Mouse (Mus musculus) telencephalon, adult 2 months (tissue): ENCODE data around the gene Tha1.

Experiments
- DNase-seq: peaks from one replicate; pipeline ENCODE4 v3.0.0-alpha.2; 2011; ENCODE audit warnings: low read depth, low spot score

Tha1 gene

DNA sequence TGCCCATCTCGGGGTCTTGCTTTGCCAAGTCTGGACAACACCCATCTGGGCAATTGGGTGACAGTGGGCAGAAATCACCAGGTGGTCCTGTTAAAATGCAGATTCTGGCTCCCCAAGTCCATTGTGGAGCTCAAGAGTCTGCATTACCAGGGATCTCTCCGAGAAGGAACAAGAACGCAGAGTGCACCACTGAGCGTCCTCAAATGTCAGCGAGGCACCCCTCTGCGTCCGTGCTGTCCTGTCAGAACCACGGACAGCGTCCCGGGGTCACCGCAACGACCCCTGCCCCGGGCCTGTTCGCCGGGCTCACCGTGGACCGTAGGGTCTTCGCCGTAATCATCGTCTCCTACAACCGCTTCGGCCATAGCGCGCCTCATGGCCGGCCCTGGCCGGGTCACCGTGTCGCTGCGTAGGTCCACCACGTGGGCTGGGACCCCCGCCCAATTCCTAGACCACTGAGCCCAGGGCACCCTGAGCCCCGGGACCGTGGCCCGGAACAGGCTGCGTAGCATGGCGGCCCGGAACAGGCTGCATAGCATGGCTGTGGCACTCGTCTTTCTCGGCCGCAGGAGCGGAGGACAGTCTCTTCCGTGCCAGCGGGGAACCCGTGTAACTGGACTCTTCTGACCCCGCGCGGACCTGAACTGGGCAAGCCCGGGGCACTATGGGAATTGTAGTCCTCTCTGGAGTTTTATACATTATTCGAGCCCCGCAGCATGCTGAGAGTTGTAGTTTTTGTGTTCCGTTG lies at the start of gene Tha1:
Gene Tha1 (minus strand): TSS at position 621 of the 748 bp plus-strand sequence.
- peak; percentile 61 for DNase-seq

DNA sequence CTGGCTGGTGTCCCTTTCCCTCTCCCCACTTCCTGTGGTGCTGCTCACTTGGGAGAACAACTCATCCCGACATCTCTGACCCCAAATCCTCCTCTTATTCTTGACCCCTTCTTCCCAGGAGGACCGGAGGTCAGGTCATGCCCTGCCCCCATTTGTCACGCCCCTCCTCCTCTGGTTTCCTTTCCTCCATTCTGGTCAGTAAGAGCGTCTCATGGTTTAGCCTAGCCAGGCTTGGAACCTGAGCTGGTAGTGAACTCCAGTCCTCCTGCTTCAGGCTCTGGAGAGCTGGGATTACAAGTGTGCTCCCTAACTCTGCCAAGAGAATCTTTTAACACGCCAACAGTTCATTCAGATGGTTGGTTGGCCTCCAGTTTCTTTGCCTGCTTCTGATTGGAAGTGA lies 45.9 kb upstream of the Tha1 start:
- DNase-seq: no peak

DNA sequence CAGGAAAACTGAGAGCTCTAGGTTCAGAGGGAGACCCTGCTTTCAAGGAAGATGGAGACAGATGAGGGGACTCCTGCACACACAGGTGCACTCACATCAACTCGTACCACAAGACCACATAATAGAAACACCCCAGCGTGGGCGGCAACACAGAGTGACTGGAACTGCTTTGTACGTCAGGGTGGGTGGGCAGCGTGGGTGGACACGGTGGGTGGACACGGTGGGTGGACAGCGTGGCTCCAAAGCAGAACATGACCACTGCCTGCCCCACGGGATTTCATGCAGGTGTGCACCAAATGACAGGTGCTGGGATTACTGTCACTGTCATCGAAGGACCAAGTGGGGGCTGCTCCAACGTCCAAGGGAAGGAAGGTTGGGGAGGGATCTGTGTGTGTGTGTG lies 45.3 kb upstream of the Tha1 start:
- DNase-seq: no peak

DNA sequence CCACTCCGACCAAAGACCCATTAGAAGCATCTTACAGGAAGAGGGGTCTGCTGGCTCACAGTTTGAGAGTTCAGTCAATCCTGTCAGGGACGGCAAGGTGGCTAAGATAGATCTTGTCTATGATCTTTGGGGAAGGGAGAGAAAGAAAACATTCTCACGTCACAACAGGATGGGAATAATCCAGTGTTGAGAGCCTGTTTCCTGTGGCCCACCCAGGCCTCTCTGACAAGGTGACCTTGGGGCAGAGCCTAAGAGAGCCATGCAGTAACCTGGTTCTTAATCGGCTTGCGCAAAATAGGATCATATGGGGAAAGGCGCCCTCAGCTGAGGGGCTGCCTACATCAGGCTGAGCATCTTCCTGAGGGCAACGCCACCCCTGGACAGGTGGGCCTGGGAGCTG lies 42.6 kb upstream of the Tha1 start:
- no peak for DNase-seq

DNA sequence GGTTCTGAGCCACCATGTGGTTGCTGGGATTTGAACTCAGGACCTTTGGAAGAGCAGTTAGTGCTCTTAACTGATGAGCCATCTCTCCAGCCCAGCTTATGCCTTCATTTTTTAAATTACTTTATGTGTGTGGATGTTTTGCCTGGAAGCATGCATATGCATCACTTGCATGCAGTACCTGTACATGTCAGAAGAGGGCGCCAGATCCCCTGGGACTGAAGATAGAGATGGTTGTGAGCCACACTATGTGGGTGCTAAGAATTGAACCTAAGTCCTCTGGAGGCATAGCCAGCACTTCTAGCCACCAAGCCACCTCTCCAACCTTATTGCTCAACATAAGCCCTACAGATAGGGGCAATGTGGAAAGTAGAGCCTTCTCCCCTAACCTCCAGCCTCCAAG lies 42.1 kb upstream of the Tha1 start:
- no peak for DNase-seq

DNA sequence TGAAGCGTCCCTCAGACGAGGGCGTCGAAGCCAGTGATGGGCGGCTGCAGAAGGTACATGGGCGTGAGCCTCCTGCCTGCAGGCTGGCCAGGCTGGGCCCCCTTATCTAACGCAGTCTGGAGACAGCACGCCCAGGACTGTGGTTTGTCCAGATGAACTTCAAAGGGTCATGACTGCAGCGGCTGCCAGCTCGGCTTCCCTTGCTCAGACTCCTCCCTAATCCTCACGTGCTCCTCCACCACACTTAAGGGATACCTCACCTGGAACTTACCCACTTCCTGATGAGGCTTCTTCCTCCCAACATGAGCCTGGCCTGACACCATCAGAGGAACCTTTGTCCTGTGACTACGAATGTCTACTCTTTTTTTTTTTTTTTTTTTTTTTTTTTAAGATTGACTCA lies 41.2 kb upstream of the Tha1 start:
- no peak for DNase-seq

DNA sequence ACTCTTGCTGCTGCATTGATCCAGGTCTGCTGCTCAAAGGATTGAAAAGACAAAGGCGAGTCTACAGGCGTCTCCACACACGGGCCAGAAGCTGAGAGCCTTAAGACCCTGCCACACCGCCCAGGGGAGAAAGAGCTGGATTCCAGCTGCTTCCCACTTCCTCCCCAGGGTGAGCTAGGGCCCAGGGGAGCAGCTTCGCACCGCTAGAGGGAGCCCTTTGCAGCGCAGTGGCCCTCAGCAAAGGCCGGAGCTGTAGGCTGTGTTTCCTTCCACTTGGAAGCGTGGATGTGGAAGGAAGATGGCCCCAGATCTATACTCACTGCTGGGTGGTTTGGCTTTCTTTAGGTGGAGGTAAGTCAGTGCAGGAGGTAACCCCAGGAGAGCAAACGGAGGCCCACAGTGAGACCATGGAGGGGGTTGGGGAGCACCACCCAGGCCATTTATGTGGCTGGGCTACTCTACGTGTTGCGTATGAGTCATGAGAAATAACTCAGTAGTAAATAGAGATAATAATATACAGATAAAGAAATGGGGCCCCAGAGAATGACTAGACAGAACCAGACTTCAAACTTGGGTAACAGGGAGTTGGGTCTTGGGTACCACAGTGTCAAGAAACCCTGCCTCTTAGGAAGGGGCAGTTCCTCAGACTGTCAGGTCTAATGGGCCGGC lies 39.5 kb upstream of the Tha1 start:
- DNase-seq: no peak

DNA sequence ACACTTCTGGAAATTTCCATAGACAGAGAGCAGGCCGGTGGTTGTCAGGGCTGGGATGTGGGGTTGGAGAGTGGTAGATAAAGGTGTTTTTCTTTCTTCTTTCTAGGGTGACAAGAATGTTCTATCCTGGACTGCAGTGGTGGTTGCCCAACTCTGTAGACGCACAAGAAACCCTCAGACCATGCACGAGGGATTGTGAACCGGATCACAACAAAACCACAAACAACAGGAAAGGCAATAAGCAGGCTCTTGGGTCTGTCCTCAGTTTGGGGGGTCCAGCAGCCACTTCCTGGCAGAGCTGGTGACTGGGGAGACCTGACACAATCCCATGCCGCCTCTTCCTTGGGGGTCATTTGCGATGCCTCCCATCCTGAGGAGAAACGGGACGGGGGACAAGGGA lies 36.1 kb upstream of the Tha1 start:
- no peak for DNase-seq

DNA sequence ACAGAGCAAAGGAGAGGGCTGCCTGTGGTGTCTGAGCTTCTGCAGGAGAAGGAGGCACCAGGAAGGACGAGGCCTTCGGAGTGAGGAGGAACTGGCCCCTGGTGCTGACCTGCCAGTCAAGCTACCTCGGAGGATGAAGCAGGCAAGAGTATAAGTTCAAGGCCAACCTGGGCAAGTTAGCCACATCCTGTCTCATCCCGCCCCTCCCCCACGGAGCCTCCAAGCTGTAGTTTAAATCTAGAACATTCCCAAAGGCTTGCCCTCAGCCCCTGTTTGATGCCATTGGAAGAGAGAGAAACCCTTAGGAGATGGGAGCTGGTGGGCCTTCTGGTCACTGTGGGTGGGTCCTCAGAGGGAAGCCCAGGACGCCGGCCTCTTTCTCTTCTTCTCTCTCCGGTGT lies 31.2 kb upstream of the Tha1 start:
- no peak for DNase-seq

DNA sequence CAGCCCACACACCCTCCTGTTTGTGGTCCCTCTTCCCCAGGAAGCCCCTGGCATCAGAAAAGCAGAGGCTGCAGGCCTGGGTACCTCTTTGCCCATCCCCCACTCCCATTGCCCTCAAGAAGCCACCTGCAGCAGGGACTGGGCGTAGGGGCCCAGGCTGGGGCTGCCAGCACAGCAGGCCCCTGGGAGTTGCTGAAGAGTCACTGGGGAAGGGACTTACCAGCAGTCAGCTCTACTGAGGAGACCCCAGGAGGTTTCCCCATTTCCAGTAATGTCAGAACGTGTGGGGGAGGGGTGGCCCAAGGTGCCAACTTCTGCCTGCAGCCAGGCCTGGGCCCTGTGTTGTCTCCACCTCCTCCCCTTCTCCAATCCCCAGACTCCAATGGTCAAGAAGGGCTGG lies 29.0 kb upstream of the Tha1 start:
- no peak for DNase-seq

DNA sequence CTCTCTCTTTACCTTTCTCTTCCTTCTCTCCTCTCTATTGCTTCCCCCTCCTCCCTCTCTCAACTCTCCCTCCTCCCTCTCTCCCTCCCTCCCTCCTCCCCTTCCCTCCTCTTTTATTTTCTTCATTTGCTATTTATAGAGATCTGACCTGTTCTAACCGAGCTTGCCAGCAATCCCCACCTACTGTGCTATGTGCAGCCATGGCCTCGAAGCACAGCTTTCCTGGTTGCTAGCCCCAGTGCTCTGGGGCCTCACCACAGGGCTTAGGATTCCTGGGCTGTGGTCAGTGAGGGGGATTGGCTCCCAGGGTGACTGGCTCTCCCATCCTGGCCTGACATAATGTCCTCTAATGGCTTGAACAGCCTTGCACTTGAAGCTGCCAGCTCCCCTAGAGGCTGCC lies 23.3 kb upstream of the Tha1 start:
- no peak for DNase-seq

DNA sequence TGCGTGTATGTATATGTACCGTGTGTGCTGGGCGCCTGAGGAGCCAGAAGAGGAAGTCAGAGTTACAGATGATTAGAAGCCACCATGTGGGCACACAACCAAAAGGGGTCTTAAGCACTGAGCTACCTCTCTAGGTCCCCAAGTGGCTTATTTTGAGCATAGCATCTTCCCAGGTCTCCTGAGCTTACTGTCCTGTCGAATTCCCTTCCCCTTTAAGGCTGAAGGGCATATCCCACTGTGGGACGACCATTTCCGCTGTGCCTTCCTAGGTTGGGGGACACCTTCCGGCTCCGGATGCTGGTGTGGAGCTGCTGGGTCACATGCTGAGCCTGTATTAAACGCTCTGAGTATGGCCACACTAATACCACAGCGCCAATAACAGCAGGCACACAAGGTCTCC lies 21.4 kb upstream of the Tha1 start:
- DNase-seq: no peak

DNA sequence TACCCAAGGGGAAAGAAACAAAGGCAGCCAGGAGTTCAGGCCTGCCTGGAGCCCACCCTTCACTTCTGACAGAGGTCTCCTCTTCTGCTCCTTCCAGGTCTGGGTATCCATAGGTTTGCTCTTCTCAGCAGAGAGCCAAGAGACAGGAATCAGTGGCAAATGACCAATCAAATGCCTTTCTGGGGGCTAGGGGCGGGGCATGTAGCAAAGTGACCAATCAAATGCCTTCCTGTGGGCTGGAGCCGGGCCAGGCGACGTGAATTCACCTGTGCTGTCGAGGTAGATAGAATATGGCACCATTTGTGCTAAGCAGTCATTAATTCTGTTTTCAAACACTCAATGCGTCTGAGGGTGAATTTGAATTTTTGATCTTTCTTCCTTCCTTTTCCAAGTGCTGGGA lies 18.9 kb upstream of the Tha1 start:
- no peak for DNase-seq

DNA sequence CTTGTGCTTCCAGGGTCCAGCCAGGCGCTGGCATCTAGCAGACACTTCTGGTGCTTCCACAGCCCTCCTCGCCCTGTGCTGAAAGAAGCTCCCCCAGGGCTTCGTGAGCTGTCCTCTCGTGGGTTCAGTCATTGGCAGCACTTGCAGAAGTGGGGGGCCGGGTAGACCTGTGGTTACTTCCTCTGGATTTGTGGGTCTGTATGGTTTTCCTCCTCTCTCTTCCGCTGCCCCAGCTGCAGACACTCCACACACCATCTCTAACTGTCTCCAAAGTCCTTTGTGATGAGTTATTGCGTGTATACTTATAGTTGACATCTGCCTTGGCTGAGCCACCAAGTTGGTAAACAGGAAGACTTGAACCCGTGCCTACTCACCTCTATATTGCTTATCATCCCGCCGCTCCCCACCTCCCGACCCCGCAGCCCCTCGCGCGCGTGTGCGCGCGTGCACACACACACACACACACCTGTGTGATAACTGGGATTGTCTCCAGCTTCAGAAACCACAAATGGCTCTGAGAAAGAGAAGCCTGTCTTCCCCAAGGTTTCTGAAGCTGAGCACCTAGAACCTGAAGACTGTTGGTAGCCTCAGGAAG lies 18.4 kb upstream of the Tha1 start:
- DNase-seq: no peak

DNA sequence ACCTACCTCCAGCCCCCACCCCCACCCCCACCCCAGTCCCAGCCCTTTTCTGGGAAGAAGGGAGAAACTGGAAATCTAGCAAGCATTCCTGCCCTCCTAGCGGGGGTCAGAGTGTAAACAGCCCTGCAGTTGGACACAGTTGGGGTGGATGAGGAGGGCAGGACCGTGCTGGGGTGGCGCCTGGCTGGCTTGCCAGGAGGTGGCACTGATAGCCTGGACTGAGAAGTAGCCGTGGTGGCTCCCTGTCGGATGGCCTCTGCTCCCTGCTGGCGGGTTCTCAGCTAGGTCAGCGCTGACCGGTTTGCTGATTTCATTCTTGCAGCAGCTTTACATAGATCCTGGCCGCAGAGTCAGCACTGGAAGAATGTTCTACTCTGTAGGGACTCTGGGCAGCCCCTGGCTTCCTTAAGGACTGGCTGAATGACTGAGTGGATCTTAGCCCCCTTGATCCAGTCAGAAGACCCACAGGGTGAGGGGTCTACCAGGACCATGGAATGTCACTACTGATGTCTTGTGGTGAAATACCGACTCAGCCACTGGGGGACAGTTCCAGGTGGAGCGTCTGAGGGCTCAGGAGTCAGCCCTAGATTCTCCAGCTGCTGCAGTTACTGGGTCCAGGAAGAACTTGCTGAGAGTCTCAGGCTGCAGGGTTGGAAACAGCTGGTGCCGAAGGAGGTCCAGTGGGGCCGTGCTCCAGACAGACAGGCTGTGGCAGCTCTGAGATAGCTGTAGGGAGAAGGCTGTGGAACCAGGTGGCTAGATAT lies 17.4 kb upstream of the Tha1 start:
- no peak for DNase-seq

DNA sequence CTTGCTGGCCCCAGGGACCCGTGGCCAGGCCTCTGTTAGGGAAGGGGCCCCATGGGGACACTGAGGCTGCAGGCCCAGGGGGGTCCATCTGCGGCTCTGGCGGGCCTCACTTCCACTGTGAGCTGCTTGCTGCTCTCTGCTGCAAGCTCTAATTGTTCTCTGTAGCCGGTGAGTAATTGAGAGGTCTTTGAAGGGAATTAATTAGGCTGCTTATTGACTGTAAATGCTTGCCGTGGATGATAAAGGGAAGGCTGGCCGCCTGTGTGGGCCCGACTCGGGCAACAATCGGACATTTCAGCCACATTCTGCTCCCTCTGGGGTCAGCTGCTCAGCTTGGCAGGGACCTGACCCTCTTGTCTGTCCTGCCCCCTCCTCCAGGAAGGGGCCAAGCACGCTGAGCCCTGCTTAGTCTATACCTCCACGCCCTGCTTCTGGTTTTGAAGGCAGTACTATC lies 16.6 kb upstream of the Tha1 start:
- DNase-seq: no peak

DNA sequence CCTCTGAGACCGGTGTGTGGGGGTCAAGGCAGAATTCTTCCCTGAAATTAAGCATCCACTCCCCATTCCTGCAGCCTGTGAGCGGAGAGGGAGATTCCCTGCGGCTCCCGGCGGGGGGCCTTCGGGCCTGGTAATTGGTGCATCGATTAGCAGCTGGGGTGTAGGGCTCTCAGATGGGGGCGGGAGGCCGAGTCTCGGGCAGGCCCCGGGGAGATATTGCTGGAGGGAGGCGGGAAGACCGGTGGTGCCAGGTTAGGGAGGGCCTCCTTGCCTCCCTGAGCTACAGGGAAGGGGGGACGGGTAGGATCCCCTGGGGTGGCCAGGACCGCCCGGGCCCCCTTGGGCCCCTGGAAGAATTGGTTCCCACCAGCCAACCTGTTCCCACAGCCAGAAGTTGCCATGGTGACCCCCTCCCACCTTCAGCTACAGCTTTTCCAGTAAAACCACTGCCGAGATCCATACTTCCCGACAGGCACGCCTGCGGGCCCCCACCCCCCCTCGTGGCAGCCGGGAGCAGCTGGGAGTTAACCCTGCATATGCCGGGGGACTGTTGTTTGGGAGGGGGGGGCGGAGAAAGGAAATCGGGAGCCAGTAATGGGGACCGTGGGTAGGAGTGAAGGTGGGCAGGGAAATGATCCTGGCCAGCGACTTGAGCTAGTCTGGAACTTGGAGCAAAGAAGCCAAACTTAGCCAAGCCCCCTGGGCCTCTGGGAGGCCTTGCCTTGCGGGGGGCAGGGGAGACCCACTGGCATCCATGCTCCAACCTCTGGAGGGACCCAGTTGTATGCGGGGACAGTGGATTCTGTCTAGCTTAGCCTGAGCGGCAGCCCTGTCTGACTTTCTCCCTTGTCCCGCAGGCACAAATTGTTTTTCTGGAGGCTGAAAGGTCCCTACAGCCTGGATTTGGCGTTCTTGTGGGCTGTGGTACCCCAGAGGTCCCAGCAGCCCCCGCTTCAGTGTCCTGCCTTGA lies 15.9 kb upstream of the Tha1 start:
- no peak for DNase-seq

DNA sequence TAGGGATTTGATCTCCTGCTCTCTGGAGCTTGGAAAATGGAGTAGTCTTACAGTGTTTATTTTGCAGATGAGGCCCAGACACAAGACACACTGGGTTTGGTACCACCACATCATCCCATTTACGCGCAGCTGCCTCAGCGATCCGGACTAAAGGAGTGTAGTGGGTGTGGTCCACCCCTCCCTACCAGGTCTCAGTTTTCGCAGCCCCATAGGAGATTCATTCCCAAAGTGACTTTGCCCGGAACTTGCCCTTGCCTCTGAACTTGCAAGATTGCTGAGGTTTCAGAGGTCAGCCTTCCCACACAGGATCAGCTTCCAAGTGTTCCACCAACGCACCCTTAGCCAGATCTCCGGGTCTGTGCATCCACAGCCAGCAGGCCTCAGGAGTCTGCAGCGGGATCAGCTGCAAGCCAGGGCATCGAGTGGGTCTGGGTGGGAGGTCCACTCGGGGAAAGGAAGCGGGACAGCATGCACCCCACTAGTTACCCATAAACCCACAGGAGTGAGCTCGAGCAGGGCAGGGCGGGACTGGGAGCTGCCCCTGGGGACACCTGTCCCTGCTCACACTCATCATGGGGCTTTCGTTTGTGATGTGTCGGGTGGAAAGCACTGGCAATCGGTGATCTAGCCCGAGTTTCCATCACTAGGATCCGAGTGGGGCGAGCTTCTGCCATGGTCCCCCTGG lies 15.0 kb upstream of the Tha1 start:
- no peak for DNase-seq

DNA sequence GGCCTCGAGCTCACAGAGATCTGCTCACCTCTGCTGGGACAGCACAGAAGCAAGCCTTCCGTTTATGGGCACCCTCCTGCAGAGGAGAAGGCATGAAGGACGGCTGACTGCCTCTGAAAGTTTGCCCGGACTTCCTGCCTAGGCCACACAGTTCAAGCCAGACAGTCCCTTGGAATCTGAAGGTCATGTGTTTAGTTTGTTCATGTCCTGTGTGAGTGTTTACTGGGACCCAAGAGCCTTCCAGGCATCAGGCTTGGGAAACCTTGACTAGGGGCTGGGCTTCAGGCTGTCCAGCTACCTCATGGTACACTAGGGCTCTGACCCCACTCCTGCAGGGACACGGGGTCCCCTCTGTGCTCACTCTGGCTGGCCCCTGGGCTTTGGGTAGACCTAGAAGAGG lies 12.7 kb upstream of the Tha1 start:
- DNase-seq: no peak

DNA sequence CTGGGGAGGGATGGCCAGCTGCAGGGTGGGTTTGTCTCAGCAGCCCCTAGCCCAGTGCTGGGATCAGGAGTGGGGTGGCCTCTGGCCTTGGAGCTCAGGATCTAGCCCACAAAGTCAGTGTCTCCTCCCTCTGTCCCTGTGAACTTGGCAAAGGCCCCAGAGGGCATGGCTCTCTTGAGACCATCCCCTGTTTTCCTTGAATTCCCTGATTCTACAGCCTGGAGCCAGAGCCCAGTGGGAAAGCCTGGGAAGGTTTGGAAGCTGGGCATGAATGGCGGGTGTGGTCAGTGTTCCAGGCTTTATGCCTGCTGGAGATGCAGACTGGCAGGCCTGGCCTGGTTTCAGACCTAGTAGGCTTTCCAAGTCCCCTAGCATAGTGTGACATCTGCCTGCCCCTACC lies 8.9 kb upstream of the Tha1 start:
- DNase-seq: no peak

DNA sequence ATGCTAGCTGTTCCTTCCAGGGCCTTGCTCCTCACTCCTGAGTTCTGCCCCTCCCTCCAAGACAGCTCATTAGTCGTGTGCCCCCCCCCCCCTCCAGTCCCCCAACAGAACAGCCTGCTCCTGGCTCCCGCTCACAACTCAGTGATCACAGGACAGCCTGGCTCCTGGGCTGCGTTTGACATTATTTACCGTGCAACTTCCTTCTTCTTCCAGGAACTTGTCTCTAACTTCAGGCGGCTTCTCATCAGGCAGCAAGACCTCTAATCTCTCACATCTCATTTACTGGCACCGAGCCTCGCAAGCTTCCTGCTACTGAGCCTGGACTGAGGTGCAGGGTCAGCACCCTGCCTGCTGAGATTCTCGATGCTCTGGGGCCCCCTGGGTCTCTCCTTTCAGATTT lies 8.5 kb upstream of the Tha1 start:
- DNase-seq: no peak
